In the genomic region with DNA sequence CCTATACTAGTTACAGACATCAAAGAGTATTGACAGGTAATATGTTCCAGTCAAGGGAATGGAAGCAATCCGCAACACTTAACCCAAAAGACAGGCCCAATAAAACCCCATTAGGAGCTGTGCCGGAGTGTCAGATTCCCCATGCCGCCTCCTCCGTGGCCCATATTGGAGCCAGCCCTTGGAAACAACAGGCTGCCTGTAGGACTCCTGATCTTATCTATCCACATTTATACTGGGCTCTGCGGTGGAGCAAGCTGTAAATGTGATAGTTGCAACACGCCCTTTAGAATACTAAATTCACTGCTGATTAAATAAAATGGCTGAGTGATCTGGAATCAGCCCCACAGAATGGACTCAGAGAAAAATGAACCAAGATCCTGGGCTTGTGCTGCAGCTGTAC, we compare ENCODE assay signal across 25 mouse cellular contexts. TPM values are rescaled to one million over a fixed set of nuclear protein-coding genes. Genes with fewer than 3 reads are reported as not detected.
DNase-seq lines count a peak whose midpoint lies in the region; ATAC-seq lines count a peak whose summit lies in the region.
"Had no signal": no experiment of that assay in that cellular context is flagged by ENCODE, and none has a peak within 500 bp of the region (broad histone marks: within the 10 kb centered on the region; RNA-seq: fewer than 3 reads in every experiment).

No protein-coding gene starts in this region.

- H3K4me3 ChIP-seq in heart, embryonic 13.5 days = no peak overlapping the region
- no peak overlapping the region for H3K4me3 ChIP-seq in heart, embryonic 11.5 days (ENCODE audit: low read depth, low read length)
- no peak overlapping the region for H3K4me3 ChIP-seq in kidney, embryonic 15.5 days (replicated peaks)
- H3K4me3 ChIP-seq in kidney, embryonic 16.5 days (ENCODE audit: low read length) = no peak overlapping the region
- H3K4me3 ChIP-seq in intestine, embryonic 16.5 days (ENCODE audit: low read length) = no peak overlapping the region
- H3K4me3 ChIP-seq: forebrain, embryonic 13.5 days; gastrocnemius, adult 2 months; hindbrain, embryonic 10.5 days; limb, embryonic 15.5 days; megakaryocyte, embryonic 14.5 days; stomach, embryonic 15.5 days had no signal

- H3K9me3 ChIP-seq in heart, embryonic 13.5 days = no peaks in the 10 kb centered on the region
- no peaks in the 10 kb centered on the region for H3K9me3 ChIP-seq in heart, embryonic 11.5 days (replicated peaks; ENCODE audit: control insufficient read depth, low read length)
- H3K9me3 ChIP-seq in kidney, embryonic 15.5 days (replicated peaks) = no peaks in the 10 kb centered on the region
- H3K9me3 ChIP-seq in kidney, embryonic 16.5 days (ENCODE audit: low read length) = no peaks in the 10 kb centered on the region
- H3K9me3 ChIP-seq in intestine, embryonic 16.5 days (ENCODE audit: control insufficient read depth, low read length) = no peaks in the 10 kb centered on the region
- H3K9me3 ChIP-seq: forebrain, embryonic 13.5 days; hindbrain, embryonic 10.5 days; limb, embryonic 15.5 days; megakaryocyte, embryonic 14.5 days; stomach, embryonic 15.5 days had no signal

- 47% methylated on average over 6 of the region's 6 CpGs for WGBS in heart, embryonic 13.5 days
- 52% methylated on average over 6 of the region's 6 CpGs for WGBS in heart, embryonic 11.5 days (ENCODE audit: insufficient replicate concordance)
- WGBS in kidney, embryonic 15.5 days = 35% methylated on average over 6 of the region's 6 CpGs
- 29% methylated on average over 6 of the region's 6 CpGs for WGBS in kidney, embryonic 16.5 days
- WGBS in intestine, embryonic 16.5 days = 45% methylated on average over 6 of the region's 6 CpGs

- H3K36me3 ChIP-seq in heart, embryonic 13.5 days = peaks cover 40% of the 10 kb centered on the region
- peaks cover 6% of the 10 kb centered on the region for H3K36me3 ChIP-seq in heart, embryonic 11.5 days (ENCODE audit: control insufficient read depth, insufficient read depth, low read length)
- peaks cover 32% of the 10 kb centered on the region for H3K36me3 ChIP-seq in kidney, embryonic 15.5 days
- H3K36me3 ChIP-seq in kidney, embryonic 16.5 days (ENCODE audit: insufficient read depth, low read length) = peaks cover 22% of the 10 kb centered on the region
- H3K36me3 ChIP-seq in intestine, embryonic 16.5 days (ENCODE audit: control insufficient read depth, insufficient read depth, low read length) = peaks cover 13% of the 10 kb centered on the region; the same call in 1 of the 2 replicates

- peaks cover 18% of the 10 kb centered on the region for H3K4me1 ChIP-seq in heart, embryonic 13.5 days
- H3K4me1 ChIP-seq in heart, embryonic 11.5 days (ENCODE audit: control insufficient read depth, insufficient read depth, low read length) = peaks cover under 1% of the 10 kb centered on the region; the same call in 1 of the 2 replicates
- H3K4me1 ChIP-seq in kidney, embryonic 15.5 days = peaks cover 11% of the 10 kb centered on the region
- peaks cover 17% of the 10 kb centered on the region; the same call in 1 of the 2 replicates for H3K4me1 ChIP-seq in kidney, embryonic 16.5 days (ENCODE audit: insufficient read depth, low read length)
- no peaks in the 10 kb centered on the region for H3K4me1 ChIP-seq in intestine, embryonic 16.5 days (ENCODE audit: control insufficient read depth, insufficient read depth, low read length)
- H3K4me1 ChIP-seq: forebrain, embryonic 13.5 days; hindbrain, embryonic 10.5 days; limb, embryonic 15.5 days; megakaryocyte, embryonic 14.5 days; stomach, embryonic 15.5 days had no signal

- H3K27ac ChIP-seq in heart, embryonic 13.5 days (replicated peaks) = 0 out of 2 replicates have a peak overlapping the region, but pooled peaks have one; percentile 22
- H3K27ac ChIP-seq in heart, embryonic 11.5 days (ENCODE audit: low read depth, low read length) = no peak overlapping the region
- H3K27ac ChIP-seq in kidney, embryonic 15.5 days = 0 out of 2 replicates have a peak overlapping the region, but pooled peaks have one; percentile 41
- no peak overlapping the region; the same call in 1 of the 2 replicates for H3K27ac ChIP-seq in kidney, embryonic 16.5 days (ENCODE audit: low read length)
- H3K27ac ChIP-seq in intestine, embryonic 16.5 days (ENCODE audit: low read length) = peak overlapping the region; percentile 48
- H3K27ac ChIP-seq: forebrain, embryonic 13.5 days; gastrocnemius, adult 2 months; hindbrain, embryonic 10.5 days; limb, embryonic 15.5 days; liver, embryonic 14.5 days; stomach, embryonic 15.5 days had no signal

- DNase-seq in MN1 (ENCODE audit: low spot score) = peak; percentile 69
- DNase-seq in right cerebral cortex, postnatal 10 days (ENCODE audit: low spot score in 2 of 2) = no peak
- no peak for DNase-seq in spleen, postnatal 36 days (ENCODE audit: low spot score in 2 of 2)
- DNase-seq: adrenal gland, postnatal 36 days; cerebellum, adult 11 months; cerebellum, adult 9-11 months; gastrocnemius, adult 2 months; kidney, postnatal 10 days; layer of hippocampus, postnatal 36 days; lung, embryonic 14.5 days; thymus, adult 18-20 months; thymus, postnatal 36 days had no signal

- H3K27me3 ChIP-seq in heart, embryonic 13.5 days (replicated peaks) = no peaks in the 10 kb centered on the region
- no peaks in the 10 kb centered on the region for H3K27me3 ChIP-seq in heart, embryonic 11.5 days (ENCODE audit: control insufficient read depth, insufficient read depth, low read length)
- no peaks in the 10 kb centered on the region for H3K27me3 ChIP-seq in kidney, embryonic 15.5 days
- H3K27me3 ChIP-seq in kidney, embryonic 16.5 days (ENCODE audit: insufficient read depth, low read length) = no peaks in the 10 kb centered on the region
- H3K27me3 ChIP-seq in intestine, embryonic 16.5 days (replicated peaks; ENCODE audit: control insufficient read depth, insufficient read depth, low read length) = no peaks in the 10 kb centered on the region
- H3K27me3 ChIP-seq: forebrain, embryonic 13.5 days; limb, embryonic 15.5 days; megakaryocyte, embryonic 14.5 days; Patski; stomach, embryonic 15.5 days had no signal

- no peak overlapping the region for H3K9ac ChIP-seq in heart, embryonic 13.5 days
- no peak overlapping the region for H3K9ac ChIP-seq in heart, embryonic 11.5 days (ENCODE audit: low read depth, low read length)
- H3K9ac ChIP-seq in kidney, embryonic 15.5 days = no peak overlapping the region
- no peak overlapping the region for H3K9ac ChIP-seq in kidney, embryonic 16.5 days (replicated peaks; ENCODE audit: low read length)
- H3K9ac ChIP-seq in intestine, embryonic 16.5 days (ENCODE audit: low read depth, low read length) = no peak overlapping the region
- H3K9ac ChIP-seq: forebrain, embryonic 13.5 days; limb, embryonic 15.5 days; liver, embryonic 14.5 days; lung, embryonic 14.5 days; stomach, embryonic 15.5 days had no signal

- no peak for ATAC-seq in heart, embryonic 13.5 days (ENCODE audit: extremely low read depth, insufficient number of reproducible peaks, low FRiP score, low TSS enrichment)
- no peak for ATAC-seq in heart, embryonic 11.5 days (replicated peaks; ENCODE audit: insufficient number of reproducible peaks, low FRiP score, low TSS enrichment)
- ATAC-seq in kidney, embryonic 15.5 days (replicated peaks; ENCODE audit: low FRiP score) = peak; percentile 59; the same call in 1 of the 2 replicates
- ATAC-seq in kidney, embryonic 16.5 days (ENCODE audit: low FRiP score, low TSS enrichment) = no peak
- peak; percentile 72 for ATAC-seq in intestine, embryonic 16.5 days
- ATAC-seq: forebrain, embryonic 13.5 days; inflammation-experienced regulatory T-cells, adult 6 months; Patski had no signal

- H3K4me2 ChIP-seq in heart, embryonic 13.5 days = no peak overlapping the region
- no peak overlapping the region for H3K4me2 ChIP-seq in heart, embryonic 11.5 days
- no peak overlapping the region for H3K4me2 ChIP-seq in kidney, embryonic 15.5 days
- no peak overlapping the region for H3K4me2 ChIP-seq in kidney, embryonic 16.5 days (replicated peaks; ENCODE audit: low read depth, low read length)
- no peak overlapping the region for H3K4me2 ChIP-seq in intestine, embryonic 16.5 days (ENCODE audit: low read depth, low read length)
- H3K4me2 ChIP-seq: forebrain, embryonic 13.5 days; limb, embryonic 15.5 days; lung, embryonic 14.5 days; stomach, embryonic 15.5 days had no signal

RNA-seq across cellular contexts. Expression of a gene that starts 24.1 kb away (rescaled TPM):
- 293 and 324 TPM in 2 replicates for polyA plus RNA-seq in heart, embryonic 13.5 days (2015; fragmentation: Nextera tagmentation; extraction: Ambion mirVana)
- polyA plus RNA-seq in heart, embryonic 11.5 days (2014; fragmentation: Nextera tagmentation; extraction: Ambion mirVana) = 235 and 350 TPM in 2 replicates
- polyA plus RNA-seq in kidney, embryonic 15.5 days (2015; fragmentation: Nextera tagmentation; extraction: Ambion mirVana) = 163 and 179 TPM in 2 replicates
- polyA plus RNA-seq in kidney, embryonic 16.5 days (2015; fragmentation: Nextera tagmentation; extraction: Ambion mirVana) = 232 and 240 TPM in 2 replicates
- polyA plus RNA-seq in intestine, embryonic 16.5 days (2015; fragmentation: Nextera tagmentation; extraction: Ambion mirVana) = 184 and 199 TPM in 2 replicates

Comparison
In these comparisons a context has a peak if more than half of its experiments do, and no peak if none do; other contexts are left out.
1. ATAC-seq: peak in kidney, embryonic 15.5 days (single experiment) and intestine, embryonic 16.5 days (single experiment); none in heart, embryonic 13.5 days (single experiment), heart, embryonic 11.5 days (single experiment) and kidney, embryonic 16.5 days (single experiment).
2. H3K27ac ChIP-seq: peak in heart, embryonic 13.5 days (single experiment), kidney, embryonic 15.5 days (single experiment) and intestine, embryonic 16.5 days (single experiment); none in heart, embryonic 11.5 days (single experiment) and kidney, embryonic 16.5 days (single experiment).